Mouse (Mus musculus): ENCODE data around the gene Stard8.
"Not testable (repeated sequence)": the region's sequence is repeated elsewhere in the genome, so short reads cannot be mapped to it uniquely, and the experiment has no call there.

The Stard8 gene

DNA sequence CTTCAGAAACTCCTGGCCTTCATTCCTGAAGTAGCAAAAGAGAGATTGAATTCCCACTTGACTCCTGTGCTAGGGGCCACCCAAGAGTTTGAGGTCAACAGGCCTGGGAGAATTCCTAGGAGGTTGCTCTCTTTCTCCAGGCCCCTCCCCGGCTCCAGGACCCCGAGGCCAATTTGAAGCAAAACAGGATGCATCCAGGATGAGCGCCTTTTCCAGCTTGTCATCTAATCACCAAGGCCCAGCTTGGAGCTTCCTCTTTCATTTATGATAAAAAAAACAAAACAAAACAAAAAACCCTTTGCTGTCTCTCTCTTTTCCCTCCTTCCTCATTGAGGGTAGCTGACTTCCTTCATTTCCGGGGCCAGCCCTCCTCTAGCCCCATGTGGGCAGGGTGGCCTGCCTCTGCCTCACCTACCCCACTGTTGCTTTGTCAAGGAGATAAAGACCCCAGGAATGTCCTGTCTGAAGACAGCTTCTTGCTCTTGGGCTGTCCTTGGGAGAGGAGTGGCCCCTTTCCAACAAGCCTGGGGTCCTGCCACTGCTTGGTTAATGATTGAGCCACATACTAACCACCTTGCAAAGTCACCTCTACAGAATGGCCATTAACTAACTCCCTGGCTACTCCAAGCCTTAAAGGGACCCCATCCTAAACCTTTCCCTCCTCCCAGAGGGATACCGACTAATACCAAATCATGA is 43.5 kb downstream of the Stard8 start:
- DNase-seq (ENCODE audit: low spot score in 2 of 2): no peak

DNA sequence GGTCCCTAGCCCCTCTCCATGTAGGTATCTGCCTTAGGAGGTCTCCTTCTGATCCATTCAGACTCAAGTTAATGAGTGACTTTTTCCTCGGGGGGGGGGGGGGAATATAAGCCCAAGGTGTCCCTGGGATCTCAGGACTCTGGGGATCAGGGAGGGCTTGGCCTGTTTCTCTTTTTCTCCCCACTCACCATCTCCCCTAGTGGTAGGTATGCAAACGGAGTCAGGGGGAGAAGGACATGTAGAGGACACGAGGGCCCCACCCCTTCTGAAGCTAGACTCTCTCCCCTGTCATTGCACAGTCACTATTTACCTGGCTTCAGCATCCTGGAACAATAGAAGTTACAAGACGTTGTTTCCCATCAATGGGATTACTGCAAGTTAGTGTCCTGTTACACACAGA is 45.1 kb downstream of the Stard8 start:
- DNase-seq (ENCODE audit: low spot score in 2 of 2): no peak

DNA sequence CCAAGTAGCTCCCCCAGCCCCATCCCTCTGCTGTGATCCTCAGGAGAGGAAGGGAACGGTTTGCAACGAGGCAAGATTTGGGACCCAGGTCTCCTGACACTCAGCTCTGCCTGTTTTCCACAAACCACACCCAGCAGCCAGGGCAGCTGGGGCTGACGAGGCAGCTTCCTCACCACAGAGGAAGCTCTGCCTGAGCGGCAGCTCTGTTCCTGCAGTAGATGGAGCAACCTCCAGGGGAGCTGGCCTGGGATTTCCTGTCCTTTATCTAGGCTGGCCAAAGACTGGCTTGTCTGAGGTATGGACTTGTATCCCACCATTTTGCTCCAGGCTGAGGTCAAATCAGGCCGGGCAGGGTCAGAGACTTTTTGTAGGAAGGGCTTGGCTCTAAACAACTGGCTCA is 46.2 kb downstream of the Stard8 start:
- DNase-seq (ENCODE audit: low spot score in 2 of 2): no peak

DNA sequence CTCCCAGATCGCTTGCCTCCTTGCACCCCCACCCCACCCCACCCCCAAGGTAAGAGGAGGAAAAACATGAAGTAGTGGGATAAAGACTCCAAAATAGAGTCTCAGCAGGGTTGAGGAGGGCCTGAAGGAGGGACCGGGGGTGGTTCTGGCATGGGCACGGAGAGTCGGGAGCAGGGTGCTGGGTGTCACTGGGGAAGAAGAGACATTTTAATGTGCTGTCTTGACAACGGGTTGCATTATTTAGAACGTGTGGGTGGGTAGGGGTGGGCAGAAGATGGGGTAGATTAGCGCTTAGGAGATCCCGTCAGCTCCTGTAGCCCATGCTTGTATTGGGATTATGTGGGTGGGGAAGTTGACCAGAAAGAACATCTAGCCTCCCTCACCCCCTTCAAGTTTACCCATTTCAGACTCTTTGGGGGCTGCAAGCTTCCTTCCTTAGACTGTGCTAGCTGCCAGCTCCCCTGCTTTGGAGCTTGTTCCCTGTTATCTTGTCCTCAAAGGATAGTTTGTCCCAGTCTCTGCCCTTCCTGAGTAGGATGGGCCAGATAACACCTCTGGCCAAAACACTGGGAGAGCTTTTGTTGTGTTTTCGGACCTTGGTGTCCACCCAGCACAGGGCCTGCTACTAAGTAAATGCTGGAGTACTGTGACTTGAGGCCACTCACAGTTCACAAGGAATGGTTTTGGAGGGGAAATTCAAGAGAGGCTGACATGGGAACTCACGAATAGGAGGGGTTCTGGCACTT is 47.9 kb downstream of the Stard8 start:
- no peak for DNase-seq (ENCODE audit: low spot score in 2 of 2)

DNA sequence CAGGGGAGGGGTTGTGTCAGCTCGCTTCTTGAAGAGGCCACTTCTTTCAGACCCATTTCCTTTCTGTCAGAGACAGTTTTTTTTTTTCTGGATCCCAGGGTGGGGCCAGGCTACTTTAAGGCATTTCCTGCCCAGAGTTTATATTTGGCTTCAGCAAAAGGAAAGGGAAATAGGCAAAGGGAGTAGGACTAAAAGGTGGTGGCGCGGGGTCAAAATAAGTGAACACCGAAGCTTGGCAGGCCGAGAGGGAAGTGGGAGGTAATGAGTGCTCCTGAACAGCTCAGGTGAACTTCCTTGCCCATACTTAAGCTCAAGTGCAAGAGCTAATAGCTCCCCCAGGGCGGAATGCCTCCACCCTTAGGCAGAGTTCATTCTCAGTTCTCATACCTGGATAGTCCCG is 49.2 kb downstream of the Stard8 start:
- no peak for DNase-seq (ENCODE audit: low spot score in 2 of 2)

DNA sequence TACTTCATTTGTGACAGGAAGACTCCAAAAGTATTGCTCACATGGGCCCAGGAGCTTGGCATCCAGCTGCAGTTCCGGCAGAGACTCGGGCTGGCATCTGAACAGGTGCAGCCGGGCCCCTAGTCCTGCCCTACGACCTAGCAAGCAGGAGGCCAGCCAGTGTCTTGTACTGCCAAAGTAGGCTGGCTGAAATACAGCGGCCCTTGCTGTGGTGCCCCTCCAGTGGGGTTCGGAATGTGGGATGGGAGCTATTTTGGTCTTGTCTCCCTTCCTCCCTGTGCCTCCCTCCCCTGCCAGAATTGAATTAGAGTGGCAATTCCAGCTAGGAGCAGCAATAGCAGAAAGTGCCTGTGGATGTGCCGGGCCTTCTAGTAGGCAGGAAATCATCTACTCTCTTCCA is 51.5 kb downstream of the Stard8 start:
- DNase-seq (ENCODE audit: low spot score in 2 of 2): no peak

DNA sequence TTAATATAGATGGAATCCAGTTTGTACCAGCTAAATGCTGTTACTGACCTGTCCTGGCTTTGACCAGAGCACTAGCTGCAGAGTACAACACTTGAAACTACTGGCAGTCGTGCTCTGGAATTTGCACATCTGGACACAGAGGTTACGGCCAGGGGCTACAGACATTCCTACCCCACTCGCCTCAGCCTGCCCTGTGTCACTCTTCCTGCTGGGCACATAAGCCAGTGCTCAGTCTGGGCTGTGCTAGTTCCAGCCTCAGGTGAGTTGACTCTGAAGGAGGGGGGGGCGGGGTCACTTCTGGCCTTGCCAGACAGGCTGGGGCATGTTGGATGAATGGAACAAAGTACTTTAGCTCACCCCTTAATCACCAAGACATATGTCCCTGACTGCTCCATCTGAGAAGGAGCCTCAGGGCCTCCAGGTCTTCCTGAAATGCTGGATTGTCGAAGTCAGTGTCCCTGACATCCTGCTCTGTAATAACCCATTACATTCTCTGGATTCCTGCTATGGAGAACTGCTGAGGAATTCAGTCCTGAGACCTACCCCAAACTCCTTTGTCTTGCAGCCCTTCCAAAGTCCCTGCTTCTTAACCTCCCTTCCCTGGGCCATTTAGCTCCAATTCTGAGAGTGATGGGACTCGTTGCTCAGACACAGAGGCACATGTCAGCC is 54.9 kb downstream of the Stard8 start:
- no peak for DNase-seq (ENCODE audit: low spot score in 2 of 2)

DNA sequence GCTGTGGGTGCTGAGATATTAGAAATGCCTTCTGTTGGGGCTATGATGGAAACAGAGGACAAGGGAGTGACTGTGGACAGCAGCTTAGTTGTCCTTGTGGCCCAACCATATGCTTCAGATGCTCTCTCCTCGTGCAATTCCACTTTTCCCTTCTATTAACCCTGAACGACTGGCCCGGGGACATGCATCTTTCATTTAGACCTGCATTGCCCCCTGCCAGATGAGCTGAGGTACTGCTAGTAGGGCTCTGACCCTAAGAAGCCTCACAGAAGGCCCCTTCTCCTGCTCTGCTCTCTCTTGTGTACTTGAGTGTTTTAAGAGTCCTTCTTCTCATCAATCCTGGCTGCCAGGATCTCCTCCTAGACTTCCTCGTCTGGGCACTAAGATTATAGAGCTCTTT is 56.1 kb downstream of the Stard8 start:
- no peak for DNase-seq (ENCODE audit: low spot score in 2 of 2)

DNA sequence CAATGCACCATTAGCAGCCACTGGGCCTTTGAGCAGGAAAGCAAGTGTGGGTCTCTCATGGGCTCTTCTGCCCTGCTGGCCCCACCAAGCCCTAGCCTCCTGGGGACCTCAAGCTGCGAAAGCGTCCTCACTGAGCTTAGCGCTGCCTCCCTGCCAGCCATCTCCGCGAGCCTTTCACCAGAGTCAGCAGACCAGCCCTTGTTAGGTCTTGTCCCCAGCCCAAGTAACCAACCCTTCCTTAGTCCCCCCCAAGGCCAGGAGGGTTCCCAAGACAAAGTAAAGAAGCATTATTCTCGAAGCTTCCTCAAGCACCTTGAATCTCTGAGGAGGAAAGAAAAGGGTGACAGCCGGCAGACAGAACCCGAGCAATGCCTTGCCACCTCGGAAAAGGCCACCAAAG is 62.5 kb downstream of the Stard8 start:
- DNase-seq (ENCODE audit: low spot score in 2 of 2): no peak

DNA sequence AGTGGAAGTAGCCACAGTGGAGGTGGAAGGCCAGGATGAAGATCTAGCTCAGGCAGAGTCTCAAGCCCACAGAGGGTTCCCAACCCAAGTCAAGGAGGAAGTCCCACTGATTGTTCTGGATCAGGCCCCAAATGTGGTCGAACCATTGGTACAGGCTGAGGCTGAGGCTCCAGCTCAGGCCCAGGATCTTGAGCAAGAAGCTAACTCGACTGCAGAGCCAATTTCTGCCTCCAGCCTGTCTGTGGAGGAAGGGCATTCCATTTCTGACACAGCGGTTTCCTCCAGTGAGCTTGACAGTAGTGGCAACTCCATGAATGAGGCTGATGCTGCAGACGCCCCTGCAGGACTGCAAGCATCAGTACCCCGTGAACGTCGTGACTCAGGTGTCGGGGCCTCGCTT is 63.5 kb downstream of the Stard8 start:
- no peak for DNase-seq (ENCODE audit: low spot score in 2 of 2)

DNA sequence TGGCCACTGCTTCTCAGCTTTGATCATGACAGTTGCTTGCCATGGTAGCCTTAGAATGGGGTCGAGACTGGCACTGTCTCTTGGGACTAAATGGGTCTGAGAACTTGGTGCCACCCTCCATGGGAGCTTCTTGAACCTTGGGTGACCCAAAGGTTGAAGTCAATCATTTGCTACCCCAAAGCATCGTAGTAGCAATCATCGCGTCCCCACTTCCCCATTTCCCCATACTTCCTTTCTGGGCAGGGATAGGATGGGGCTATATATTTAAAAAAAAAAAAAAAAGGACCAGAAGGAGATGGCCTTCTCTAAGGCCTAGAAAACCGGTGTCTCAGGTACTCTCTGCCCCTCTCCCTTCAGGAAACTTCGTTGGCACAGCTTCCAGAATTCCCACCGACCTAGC is 64.2 kb downstream of the Stard8 start:
- DNase-seq (ENCODE audit: low spot score in 2 of 2): no peak

DNA sequence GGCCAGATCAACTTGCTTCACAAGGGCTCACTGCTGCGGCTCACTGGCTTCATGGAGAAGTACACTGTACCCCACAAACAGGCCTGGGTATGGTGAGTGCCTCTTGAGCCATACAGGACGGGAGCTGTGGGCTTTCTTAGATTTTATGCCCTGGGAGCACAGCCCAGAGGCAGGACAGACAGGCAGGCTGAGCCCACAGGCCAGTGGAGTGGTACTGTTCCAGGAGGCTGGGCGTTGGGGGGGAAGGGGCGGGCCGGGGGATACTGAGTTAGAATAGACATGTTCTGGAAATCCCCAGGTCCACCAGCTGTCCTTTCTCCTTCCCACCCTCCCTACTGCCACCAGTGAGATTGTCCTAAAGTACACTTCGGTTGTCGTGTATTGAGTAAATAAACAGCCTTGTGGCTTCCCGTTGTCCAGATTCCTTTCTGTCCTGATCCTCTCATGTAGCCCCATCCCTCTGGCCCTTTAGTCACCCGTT is 64.7 kb downstream of the Stard8 start:
- DNase-seq (ENCODE audit: low spot score in 2 of 2): no peak

DNA sequence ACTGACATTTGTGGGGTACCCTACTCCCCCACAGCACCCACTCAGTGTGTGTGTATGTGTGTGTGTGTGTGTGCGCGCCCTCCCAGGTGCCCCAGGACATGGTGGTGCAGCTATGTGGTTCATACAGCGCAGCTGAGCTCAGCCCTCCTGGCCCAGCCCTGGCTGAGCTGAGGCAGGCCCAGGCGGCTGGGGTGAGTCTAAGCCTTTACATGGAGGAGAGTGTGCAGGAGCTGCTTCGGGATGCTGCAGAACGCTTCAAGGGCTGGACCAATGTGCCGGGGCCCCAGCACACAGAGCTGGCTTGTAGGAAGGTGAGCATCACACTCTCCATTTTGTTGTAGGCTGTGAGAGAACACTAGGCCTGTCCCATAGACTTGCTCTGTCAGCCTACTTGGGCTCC is 68.1 kb downstream of the Stard8 start:
- no peak for DNase-seq (ENCODE audit: low spot score in 2 of 2)

DNA sequence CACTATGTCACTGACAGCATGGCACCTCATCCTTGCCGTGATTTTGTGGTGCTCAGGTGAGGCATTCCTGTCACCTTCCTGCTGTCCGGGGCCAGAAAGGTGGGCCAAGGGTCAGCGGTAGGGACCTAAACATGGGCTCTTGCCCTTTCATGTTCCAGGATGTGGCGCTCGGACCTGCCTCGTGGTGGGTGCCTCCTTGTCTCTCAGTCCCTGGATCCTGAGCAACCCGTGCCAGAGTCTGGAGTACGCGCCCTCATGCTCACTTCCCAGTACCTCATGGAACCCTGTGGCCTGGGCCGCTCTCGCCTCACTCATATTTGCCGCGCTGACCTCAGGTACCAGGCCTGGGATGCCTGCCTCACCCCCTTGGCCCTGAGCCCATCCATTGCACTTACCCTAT is 69.5 kb downstream of the Stard8 start:
- no peak for DNase-seq (ENCODE audit: low spot score in 2 of 2)

DNA sequence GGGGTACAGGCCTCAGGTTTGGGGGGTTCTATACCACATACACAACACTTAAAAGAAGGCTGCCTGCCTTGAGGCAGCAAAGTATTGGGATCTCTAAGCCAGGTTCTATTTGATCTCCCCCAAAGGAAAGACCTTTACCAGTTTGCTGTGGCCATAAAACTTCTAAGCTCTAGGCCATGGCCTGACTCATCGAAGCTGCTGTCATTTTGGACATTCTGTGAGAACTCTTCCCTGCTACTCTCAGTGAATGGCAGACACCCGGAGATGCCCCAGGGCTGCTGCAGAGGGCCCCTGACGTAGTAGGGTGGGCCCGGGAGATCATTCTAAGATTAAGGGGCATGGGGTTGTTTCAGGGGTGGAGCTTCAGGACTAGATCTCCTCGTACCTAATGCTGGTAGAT is 72.1 kb downstream of the Stard8 start:
- peak in 1 of 2 experiments; percentile 29 for DNase-seq (ENCODE audit: low spot score in 2 of 2)

DNA sequence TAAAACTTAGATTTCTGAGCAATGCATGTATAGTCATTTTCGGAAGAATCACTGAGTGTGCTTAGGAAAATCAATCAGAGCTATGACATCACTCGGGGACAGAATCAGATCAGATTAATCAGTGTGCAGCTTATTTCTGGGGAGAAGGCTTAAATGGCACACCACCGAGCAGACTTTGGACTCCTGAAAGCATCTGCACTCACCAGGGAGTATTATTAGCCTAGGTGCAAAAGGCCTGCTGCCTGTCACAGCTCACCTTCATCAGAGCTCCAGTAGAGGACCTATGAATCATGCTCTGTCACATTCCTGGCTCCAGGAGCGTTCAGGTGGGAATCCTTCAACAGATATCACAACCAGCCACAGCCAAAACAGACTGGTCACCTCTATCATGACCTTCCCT is 73.4 kb downstream of the Stard8 start:
- peak in 1 of 2 experiments; percentile 9 for DNase-seq (ENCODE audit: low spot score in 2 of 2)

DNA sequence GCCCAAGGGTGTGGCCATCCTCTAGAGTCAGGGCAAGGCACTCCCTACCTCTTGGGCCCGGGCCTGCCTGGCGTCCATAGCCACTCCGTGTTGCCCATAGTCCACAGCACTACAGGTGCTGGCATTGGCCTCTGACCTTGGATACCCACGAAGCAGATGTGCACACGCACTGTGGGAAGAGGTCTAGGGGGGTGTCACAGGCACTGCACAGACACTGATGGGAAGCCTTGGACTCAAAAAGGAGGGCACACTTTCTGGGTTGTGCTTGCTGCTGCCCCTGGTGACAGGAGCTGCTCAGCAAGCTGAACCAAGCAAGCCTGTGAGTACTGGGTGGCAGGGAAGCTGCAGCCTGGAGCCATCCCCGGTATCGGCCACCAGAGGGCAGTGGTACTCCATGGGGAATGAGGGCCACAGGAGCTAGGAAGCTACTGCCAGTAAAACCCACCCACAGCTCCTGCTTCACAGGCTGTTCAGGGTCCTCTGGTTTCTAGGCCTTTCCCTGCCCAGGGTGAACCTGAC is 75.4 kb downstream of the Stard8 start:
- not testable (repeated sequence) for DNase-seq (ENCODE audit: low spot score in 2 of 2)

DNA sequence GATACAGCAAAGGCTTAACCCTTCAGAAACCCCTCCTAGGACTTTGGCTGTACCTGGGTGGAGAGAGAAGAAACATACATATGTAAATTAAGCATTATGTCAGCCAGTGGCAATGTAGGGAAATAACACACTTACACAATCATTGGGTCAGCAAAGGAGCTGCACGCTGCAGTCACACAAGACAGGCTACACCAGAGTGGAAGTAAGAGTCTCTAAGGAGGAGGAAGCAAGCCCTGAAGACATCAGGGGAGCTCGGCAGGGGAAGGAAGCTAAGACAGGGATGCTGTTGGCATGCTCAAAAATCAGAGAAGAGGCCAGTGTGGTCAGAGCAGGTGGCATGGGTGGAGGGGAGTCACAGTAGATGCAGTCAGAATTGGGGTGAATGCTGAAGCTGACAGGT is 89.7 kb downstream of the Stard8 start:
- DNase-seq (ENCODE audit: low spot score in 2 of 2): no peak

DNA sequence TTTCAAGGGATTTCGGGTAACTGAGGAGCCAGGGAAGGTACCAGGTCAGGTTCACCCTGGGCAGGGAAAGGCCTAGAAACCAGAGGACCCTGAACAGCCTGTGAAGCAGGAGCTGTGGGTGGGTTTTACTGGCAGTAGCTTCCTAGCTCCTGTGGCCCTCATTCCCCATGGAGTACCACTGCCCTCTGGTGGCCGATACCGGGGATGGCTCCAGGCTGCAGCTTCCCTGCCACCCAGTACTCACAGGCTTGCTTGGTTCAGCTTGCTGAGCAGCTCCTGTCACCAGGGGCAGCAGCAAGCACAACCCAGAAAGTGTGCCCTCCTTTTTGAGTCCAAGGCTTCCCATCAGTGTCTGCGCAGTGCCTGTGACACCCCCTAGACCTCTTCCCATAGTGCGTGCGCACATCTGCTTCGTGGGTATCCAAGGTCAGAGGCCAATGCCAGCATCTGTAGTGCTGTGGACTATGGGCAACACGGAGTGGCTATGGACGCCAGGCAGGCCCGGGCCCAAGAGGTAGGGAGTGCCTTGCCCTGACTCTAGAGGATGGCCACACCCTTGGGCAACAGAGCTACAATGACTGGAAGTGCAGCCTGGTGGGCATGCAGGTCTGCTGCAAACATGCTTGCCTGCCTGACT is 108.2 kb downstream of the Stard8 start:
- DNase-seq (ENCODE audit: low spot score in 2 of 2): not testable (repeated sequence)

DNA sequence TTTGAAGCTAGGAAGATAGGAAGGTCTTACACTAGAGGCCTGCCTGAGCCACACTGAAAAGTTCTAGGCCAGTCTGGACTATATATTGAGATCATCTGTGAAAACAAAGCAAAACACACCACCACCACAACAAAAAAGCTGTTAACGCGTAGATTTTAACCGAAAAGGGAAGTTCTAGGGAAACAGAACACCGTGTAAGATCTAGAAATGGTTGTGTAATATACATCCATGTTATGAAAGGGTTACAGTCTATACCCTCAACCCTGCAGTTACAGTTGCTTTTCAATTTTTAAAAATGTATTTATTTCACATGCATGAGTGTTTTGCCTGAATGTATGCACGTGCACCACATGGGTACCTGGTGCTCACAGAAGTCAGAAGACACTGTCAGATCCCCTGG is 116.5 kb downstream of the Stard8 start:
- no peak for DNase-seq (ENCODE audit: low spot score in 2 of 2)

All from urinary bladder, postnatal 4 days (tissue).